Mouse (Mus musculus): ENCODE measurements around the gene Klf11.
"Not testable (repeated sequence)": the region's sequence is repeated elsewhere in the genome, so short reads cannot be mapped to it uniquely, and the experiment has no call there.

Gene Klf11

GRCm38 (mm10) chr12:24699578-24699977 is 48.5 kb downstream of the Klf11 start:
- in situ Hi-C loops (cut with MboI; ENCODE audit: low sequenced_read_pairs), result no loop called here

- in situ Hi-C loops (cut with MboI; ENCODE audit: low sequenced_read_pairs), result not testable (repeated sequence)
Measured at GRCm38 (mm10) chr12:24701621-24702020, 50.5 kb downstream of the Klf11 start.

GRCm38 (mm10) chr12:24703013-24703412 is 51.9 kb downstream of the Klf11 start:
- in situ Hi-C loops (cut with MboI; ENCODE audit: low sequenced_read_pairs), result no loop called here

- in situ Hi-C loops (cut with MboI; ENCODE audit: low sequenced_read_pairs), result no loop called here
Measured at GRCm38 (mm10) chr12:24705502-24706263, 54.6 kb downstream of the Klf11 start.

GRCm38 (mm10) chr12:24706764-24707479 is 55.8 kb downstream of the Klf11 start:
- in situ Hi-C loops (cut with MboI; ENCODE audit: low sequenced_read_pairs), result no loop called here

- in situ Hi-C loops (cut with MboI; ENCODE audit: low sequenced_read_pairs), result no loop called here
Measured at GRCm38 (mm10) chr12:24707480-24707802, 56.4 kb downstream of the Klf11 start.

- in situ Hi-C loops (cut with MboI; ENCODE audit: low sequenced_read_pairs), result no loop called here
Measured at GRCm38 (mm10) chr12:24707954-24708823, 57.1 kb downstream of the Klf11 start, which contains the start of gene Rrm2. TSS of gene Rrm2 (plus strand) at chr12:24708241.

GRCm38 (mm10) chr12:24708824-24709218 is 57.7 kb downstream of the Klf11 start:
- in situ Hi-C loops (cut with MboI; ENCODE audit: low sequenced_read_pairs), result no loop called here

- in situ Hi-C loops (cut with MboI; ENCODE audit: low sequenced_read_pairs), result no loop called here
Measured at GRCm38 (mm10) chr12:24709409-24709808, 58.3 kb downstream of the Klf11 start.

- in situ Hi-C loops (cut with MboI; ENCODE audit: low sequenced_read_pairs), result loop anchor here (10.0 kb wide), 1 partner anchor 245 kb away; no protein-coding TSS in a partner anchor
Measured at GRCm38 (mm10) chr12:24709831-24710508, 58.9 kb downstream of the Klf11 start.

GRCm38 (mm10) chr12:24710672-24711071 is 59.6 kb downstream of the Klf11 start:
- in situ Hi-C loops (cut with MboI; ENCODE audit: low sequenced_read_pairs), result loop anchor here (10.0 kb wide), 1 partner anchor 244 kb away; no protein-coding TSS in a partner anchor

Measured in CH12F3 (cell line).